Mouse (Mus musculus) ES-Bruce4 (cell line): ENCODE data around the gene Ptpn13. TPM values are rescaled to one million over a fixed set of nuclear protein-coding genes. Genes with fewer than 3 reads are reported as not detected.
A peak's percentile ranks its signal among the peaks of the same experiment; 100 is the strongest.

ENCODE experiments used
- H3K27ac ChIP-seq: 2 replicates; pipeline ENCODE4 v1.5.1; 2012; ENCODE audit warnings: low read length, inconsistent platforms; ENCODE audit not compliant: insufficient read depth
- H3K27me3 ChIP-seq: 2 replicates; pipeline ENCODE4 v1.6.1; 2012; ENCODE audit warnings: mild to moderate bottlenecking, low read length, inconsistent platforms; ENCODE audit not compliant: control insufficient read depth, poor library complexity, insufficient read depth, severe bottlenecking
- H3K36me3 ChIP-seq: 2 replicates; pipeline ENCODE4 v1.6.1; 2012; ENCODE audit warnings: inconsistent platforms, mild to moderate bottlenecking, low read length, moderate library complexity; ENCODE audit not compliant: control insufficient read depth, poor library complexity, insufficient read depth, severe bottlenecking
- H3K4me1 ChIP-seq: one replicate; pipeline ENCODE4 v1.8.1; 2011; ENCODE audit warnings: low read length; ENCODE audit not compliant: control insufficient read depth, insufficient read depth
- H3K4me3 ChIP-seq: 2 replicates; pipeline ENCODE4 v1.5.1; 2011; ENCODE audit warnings: low read depth, mild to moderate bottlenecking, low read length
- H3K9ac ChIP-seq: 2 replicates; pipeline ENCODE4 v1.6.1; 2012; ENCODE audit warnings: low read depth, mild to moderate bottlenecking, inconsistent platforms; ENCODE audit not compliant: poor library complexity, severe bottlenecking
- H3K9me3 ChIP-seq: replicated peaks from 2 replicates; pipeline ENCODE4 v1.6.1; 2012; ENCODE audit warnings: mild to moderate bottlenecking, low read length, inconsistent platforms; ENCODE audit not compliant: control insufficient read depth, poor library complexity, insufficient read depth, severe bottlenecking
- CTCF ChIP-seq: IDR thresholded peaks from one replicate; pipeline ENCODE4 v1.8.1; 2011; ENCODE audit warnings: low read depth, low read length
- EP300 ChIP-seq: IDR thresholded peaks from 2 replicates; pipeline ENCODE4 v1.6.1; 2011; ENCODE audit warnings: low read depth, low read length; ENCODE audit not compliant: insufficient read depth
- POLR2A ChIP-seq: IDR thresholded peaks from one replicate; pipeline ENCODE4 v1.8.1; 2011; ENCODE audit warnings: low read length; ENCODE audit not compliant: insufficient read depth
- polyA plus RNA-seq: library from polyadenylated mRNA; stranded (reverse); fragments of >200 nt; gene quantifications from 2 replicates; pipeline ENCODE4 v1.2.4, GENCODE M21; 2011; ENCODE audit warnings: low read depth; ENCODE audit not compliant: missing spikeins, insufficient read depth, insufficient read length

The Ptpn13 gene
- polyA plus RNA-seq = 25.2 and 26.5 TPM in 2 replicates

DNA sequence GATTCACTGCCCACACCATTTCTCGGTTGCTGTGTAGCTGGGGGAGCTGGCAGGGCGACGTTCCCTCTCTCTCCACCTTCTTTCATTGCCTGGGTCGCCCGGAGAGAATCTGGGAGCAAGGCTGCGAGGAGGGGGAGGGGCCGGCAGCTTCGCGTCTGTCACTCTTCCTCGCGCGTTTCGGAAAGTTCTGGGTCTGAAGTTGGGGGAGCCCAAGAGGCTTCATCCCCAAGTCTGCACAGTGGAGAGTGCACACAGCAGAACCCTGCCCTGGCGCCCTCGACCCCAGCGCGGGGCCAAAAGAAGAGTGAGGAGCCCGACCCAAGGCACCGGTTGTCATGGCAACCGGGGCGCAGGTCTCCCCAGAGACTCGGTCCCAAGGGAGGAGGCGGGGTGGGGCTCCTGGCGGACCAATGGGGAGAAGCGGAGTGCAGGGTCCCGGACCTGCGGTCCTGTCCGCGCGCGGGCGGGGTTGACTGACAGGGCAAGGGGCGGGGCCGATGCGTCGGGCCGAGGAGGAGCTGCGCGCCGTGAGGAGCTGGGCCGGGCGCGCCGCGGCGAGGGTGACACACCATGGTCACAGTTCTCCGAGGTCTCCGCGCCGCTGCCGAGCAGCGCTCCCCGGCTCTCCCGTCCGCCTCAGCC, at the start of gene Ptpn13:
Gene Ptpn13, plus strand, starts transcription at position 515 of the 642 bp plus-strand sequence.
- no peak within 1 kb of the TSS for H3K27ac ChIP-seq
- H3K4me3 ChIP-seq = peak within 1 kb of the TSS; percentile 86
- peaks cover 1% of the 10 kb centered on the region for H3K4me1 ChIP-seq
- H3K27me3 ChIP-seq = peaks cover 2% of the 10 kb centered on the region
- no peaks in the 10 kb centered on the region for H3K9me3 ChIP-seq
- no peak for TF ChIP-seq EP300
- TF ChIP-seq CTCF = no peak
- no peak for TF ChIP-seq POLR2A
- H3K36me3 ChIP-seq = no peaks in the 10 kb centered on the region
- H3K9ac ChIP-seq = peak within 1 kb of the TSS; percentile 70

DNA sequence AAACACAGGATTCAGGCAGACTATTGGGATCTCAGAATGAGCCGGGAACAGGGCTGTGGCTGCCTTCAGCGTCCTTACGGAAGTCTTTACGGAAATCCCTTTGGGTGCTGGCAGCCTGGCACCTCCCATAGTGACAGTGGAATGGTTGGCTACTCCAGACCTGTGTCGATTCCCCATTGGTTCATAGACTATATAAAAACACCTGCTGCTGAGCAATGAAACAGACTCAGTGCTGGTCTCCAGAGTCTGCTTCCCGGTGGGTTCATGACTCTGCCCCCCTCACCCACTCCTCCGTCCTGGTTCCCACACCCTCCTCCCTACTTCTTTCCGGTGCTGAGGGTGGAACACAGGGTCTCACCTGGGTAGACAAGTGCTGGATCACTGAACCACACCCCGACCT, 49.8 kb upstream of the Ptpn13 start:
- no peaks in the 10 kb centered on the region for H3K27me3 ChIP-seq
- no peaks in the 10 kb centered on the region for H3K36me3 ChIP-seq
- H3K27ac ChIP-seq = no peak overlapping the region
- no peak overlapping the region for H3K4me3 ChIP-seq
- TF ChIP-seq POLR2A (no peak), EP300 (no peak), CTCF (no peak)
- H3K4me1 ChIP-seq = no peaks in the 10 kb centered on the region
- no peaks in the 10 kb centered on the region for H3K9me3 ChIP-seq
- H3K9ac ChIP-seq = no peak overlapping the region

DNA sequence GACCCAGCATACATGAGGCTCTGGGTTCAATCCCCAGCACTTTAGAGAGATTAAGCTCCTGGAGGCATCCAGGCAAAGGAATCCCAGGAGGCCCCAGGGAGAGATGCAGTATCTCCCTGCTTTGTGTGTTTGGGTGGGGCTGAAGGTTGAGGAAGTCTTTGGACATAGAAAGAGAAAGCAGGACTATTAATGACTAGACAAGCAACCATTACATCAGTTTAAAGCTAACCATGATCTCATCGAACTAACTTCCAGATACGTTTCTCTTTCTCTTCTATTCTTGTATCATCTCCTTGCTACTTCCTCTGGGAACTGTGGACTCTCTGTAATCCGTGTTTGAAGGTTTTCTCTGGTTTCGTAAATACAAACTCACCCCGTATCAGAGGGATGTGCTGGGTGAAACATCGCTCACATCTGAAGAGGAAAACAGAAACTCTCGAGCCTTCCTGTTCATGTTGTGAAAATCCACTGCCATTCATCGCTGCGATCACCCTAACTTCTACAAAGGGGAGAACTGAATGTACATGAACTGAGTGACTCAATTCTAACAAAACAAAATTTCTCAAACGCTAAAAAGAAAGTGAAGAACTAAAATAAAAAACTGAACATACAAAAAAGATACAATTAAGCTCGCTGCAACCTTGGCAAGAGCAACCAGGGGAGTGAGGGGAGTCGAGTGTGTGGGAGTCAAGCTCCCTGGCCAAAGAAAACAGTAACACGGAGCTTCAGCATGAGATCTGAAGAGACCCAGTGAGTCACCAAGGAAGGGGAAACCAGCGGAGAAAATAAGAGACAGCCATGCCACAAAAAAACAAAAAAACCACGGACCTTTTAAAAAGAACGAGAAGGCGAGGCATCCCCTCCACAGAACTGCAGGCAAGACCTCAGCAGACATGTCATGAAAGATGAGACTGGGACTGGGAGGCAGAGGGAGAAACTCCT, 48.4 kb upstream of the Ptpn13 start:
- TF ChIP-seq CTCF (no peak), EP300 (no peak), POLR2A (no peak)
- Histone ChIP-seq H3K4me1 (no peaks in the 10 kb centered on the region), H3K36me3 (no peaks in the 10 kb centered on the region), H3K4me3 (no peak overlapping the region), H3K27me3 (no peaks in the 10 kb centered on the region), H3K27ac (no peak overlapping the region), H3K9ac (no peak overlapping the region), H3K9me3 (no peaks in the 10 kb centered on the region)

DNA sequence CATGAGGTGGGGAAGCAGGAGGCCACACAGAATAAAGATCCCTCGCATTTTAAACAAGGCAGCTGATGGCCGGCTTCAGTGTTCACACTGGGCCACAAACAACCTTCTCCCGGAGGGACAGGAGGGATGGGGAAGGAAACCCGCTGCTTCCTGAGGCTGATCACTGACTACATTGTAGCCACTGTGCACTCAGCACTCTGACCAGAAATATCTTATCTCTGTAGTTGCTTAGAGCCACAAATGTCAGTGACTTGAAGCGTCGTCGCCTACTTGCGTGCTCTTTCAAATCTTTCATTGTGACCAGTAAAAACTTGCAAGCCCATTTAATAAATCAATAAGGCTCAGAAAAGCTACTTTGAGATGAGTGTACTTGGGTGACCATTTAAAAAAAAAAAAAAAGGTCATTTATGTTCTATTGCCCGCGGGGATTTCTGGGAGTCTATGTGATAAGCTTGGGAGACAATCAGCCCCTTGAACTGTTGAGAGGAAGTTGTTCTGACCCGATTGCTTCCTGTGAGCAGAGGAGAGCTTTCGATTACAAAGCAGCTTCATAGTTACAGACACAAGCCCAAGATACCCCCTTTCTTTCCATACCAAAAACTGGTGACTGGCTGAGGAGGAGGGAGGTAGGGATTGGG, 47.4 kb upstream of the Ptpn13 start:
- Histone ChIP-seq H3K4me1 (no peaks in the 10 kb centered on the region), H3K9ac (no peak overlapping the region), H3K27me3 (no peaks in the 10 kb centered on the region), H3K9me3 (no peaks in the 10 kb centered on the region), H3K36me3 (no peaks in the 10 kb centered on the region), H3K27ac (no peak overlapping the region), H3K4me3 (no peak overlapping the region)
- TF ChIP-seq POLR2A (no peak), CTCF (no peak), EP300 (no peak)

DNA sequence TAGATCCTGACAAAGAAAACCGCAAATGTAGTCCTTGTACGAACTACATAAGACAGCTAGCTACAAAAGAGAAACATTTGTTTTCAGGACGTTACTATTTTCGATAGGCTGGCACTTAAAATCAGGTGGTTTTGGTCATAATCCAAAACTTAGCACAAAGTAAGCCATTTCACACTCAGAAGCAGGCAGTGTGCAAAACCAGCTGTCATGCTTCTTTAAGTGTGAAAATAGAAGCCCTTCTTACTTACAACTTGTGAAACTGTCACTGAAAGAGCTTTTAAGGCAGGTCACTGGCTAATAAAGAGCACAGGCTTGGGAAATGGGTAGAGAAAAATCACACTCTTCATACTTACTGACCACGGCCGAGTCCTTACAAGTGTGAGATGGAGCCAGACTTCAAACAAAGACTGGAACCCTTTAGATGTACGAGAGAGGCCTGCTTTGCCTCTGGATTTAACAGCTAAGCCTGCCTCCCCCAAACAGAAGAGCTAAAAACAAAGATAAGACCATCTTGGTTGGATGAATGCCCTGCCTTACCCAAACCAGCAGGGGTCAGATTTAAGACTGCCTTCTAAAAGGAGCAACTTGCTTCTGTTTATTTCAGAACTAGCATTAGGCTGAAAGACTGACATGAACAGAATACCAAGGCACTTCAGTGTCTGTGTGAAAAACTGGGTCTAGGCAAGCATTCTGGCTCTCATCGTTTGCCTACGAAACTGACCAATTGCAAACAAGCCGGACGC, 44.0 kb upstream of the Ptpn13 start:
- peaks cover 8% of the 10 kb centered on the region for H3K9me3 ChIP-seq
- no peak overlapping the region for H3K27ac ChIP-seq
- no peaks in the 10 kb centered on the region for H3K36me3 ChIP-seq
- no peaks in the 10 kb centered on the region for H3K4me1 ChIP-seq
- no peak overlapping the region for H3K9ac ChIP-seq
- TF ChIP-seq CTCF (no peak), POLR2A (no peak), EP300 (no peak)
- no peaks in the 10 kb centered on the region for H3K27me3 ChIP-seq
- no peak overlapping the region for H3K4me3 ChIP-seq
